Mouse (Mus musculus): ENCODE measurements around the gene Cnih2. TPM values are rescaled to one million over a fixed set of nuclear protein-coding genes. Genes with fewer than 3 reads are reported as not detected.

Gene Cnih2
- polyA plus RNA-seq, 1 experiment from 2014 or later: 31.7 TPM

DNA sequence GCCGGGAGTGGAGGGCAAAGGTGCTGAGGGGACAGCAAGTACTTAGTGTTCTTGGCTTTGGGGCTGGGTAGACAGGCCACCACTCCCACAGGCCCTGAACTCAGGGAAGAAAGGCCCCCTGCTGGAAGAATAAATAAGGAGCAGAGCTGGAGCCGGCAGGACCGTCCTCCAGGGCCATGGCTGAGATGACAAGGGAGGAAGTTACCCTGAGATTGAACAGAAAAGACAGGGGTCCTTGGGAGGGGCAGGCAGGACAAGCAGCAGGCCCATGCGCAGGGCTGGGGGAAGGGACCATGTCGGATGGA is 9.9 kb upstream of the Cnih2 start:
- DNase-seq (ENCODE audit: low spot score): peak; percentile 55
- no peaks in the 10 kb centered on the region for H3K27me3 ChIP-seq (replicated peaks; ENCODE audit: low read depth, poor library complexity, severe bottlenecking)
- H3K27ac ChIP-seq (replicated peaks): no peak overlapping the region
- H3K36me3 ChIP-seq (replicated peaks): peaks cover 78% of the 10 kb centered on the region
- H3K4me1 ChIP-seq: peaks cover 36% of the 10 kb centered on the region
- no peaks in the 10 kb centered on the region for H3K9me3 ChIP-seq
- peak overlapping the region; percentile 77; the same call in 1 of the 2 replicates for H3K4me3 ChIP-seq
- 28% methylated on average over 5 of the region's 5 CpGs for WGBS

DNA sequence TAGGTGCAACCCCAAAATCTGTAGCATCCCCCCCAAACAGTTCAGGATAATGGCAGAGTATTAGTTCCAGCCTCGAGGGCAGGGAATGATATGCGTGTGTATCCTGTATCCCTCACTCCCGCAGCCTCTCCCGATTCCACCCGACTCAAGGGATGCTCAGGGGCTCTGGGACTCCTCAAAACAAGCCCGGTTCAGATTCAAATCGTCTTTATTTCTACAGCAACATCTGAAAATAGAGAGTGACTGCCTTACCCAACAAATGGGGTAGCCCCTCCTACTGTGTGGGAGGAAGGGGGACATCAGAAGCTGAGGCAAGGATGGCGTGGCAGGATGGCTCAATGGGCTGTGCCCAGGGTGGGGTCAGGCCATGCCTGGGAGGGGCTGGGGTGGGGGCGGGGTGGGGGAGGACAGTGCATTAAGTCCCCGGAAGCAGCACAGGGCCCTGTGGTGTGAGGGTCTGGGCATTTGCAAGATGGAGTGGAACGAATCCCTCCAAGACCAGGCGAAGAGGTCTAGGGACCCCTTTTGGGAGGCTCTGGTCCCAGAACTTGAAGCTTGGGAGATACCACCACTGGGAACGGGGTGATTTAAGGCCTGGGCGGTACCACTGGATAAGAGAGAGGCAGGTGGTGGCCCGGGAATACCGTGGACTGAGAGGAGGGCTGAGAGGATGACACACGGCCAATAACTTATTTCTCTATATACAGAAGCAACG is 9.4 kb upstream of the Cnih2 start:
- DNase-seq (ENCODE audit: low spot score): no peak
- H3K27me3 ChIP-seq (replicated peaks; ENCODE audit: low read depth, poor library complexity, severe bottlenecking): no peaks in the 10 kb centered on the region
- peaks cover 78% of the 10 kb centered on the region for H3K36me3 ChIP-seq (replicated peaks)
- H3K27ac ChIP-seq (replicated peaks): no peak overlapping the region
- H3K9me3 ChIP-seq: no peaks in the 10 kb centered on the region
- WGBS: 74% methylated on average over 18 of the region's 18 CpGs
- peaks cover 36% of the 10 kb centered on the region for H3K4me1 ChIP-seq
- H3K4me3 ChIP-seq: peak overlapping the region; percentile 77; the same call in 1 of the 2 replicates

DNA sequence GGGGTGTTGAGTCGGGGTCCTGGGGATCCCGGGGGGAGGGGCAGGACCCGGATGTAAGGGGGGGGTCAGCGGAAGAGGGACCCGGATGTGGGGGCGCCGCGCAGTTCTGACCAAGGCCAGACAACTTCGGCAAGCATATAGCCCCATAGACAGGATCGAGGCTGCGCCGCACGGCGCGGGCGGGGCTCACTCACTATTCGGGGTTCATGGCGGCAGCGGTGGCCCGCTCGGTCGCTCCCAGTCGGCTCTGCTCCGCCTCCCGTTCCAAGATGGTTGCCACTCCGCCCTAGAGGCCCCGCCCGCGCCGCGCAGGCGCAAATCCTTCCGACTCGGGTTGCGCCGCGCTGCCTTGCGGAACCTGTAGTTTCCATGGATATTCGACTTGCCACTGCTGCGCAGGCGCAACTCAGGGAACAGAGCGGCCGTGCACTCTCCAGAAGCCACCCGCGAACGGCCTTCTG is 8.4 kb upstream of the Cnih2 start, which contains the start of gene Rab1b:
TSS of gene Rab1b (minus strand) at position 342 of the 461 bp plus-strand sequence.
- WGBS: under 1% methylated on average over 46 of the region's 46 CpGs
- Histone ChIP-seq H3K4me1 (peaks cover 36% of the 10 kb centered on the region), H3K27me3 (replicated peaks; ENCODE audit: low read depth, poor library complexity, severe bottlenecking) (no peaks in the 10 kb centered on the region), H3K36me3 (replicated peaks) (peaks cover 78% of the 10 kb centered on the region), H3K4me3 (peak within 1 kb of the TSS; percentile 77), H3K27ac (replicated peaks) (peak within 1 kb of the TSS; percentile 97), H3K9me3 (no peaks in the 10 kb centered on the region)
- DNase-seq (ENCODE audit: low spot score): peak; percentile 99

DNA sequence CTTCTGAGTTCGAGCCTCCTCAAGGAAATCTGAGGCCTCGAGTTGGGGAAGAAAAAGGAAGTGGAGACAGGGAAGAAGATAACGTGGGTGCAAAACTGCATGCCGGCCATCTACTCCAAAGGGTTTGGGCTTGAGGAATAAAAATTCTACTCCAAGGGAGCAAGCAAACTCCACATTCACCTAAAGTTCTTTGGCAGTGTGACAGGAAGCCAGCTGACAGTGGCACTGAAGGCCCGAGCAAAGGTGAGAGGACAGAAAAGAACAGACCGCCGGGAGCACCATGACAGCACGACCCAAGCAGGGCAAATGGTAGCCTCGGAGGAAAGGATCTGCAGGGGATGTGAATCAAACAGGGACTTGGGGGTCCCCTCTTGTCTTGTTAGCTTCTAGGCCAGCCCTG is 7.8 kb upstream of the Cnih2 start:
- peaks cover 78% of the 10 kb centered on the region for H3K36me3 ChIP-seq (replicated peaks)
- peak overlapping the region; percentile 77 for H3K4me3 ChIP-seq
- DNase-seq (ENCODE audit: low spot score): no peak
- WGBS: 25% methylated on average over 9 of the region's 9 CpGs
- no peaks in the 10 kb centered on the region for H3K27me3 ChIP-seq (replicated peaks; ENCODE audit: low read depth, poor library complexity, severe bottlenecking)
- peaks cover 36% of the 10 kb centered on the region for H3K4me1 ChIP-seq
- no peaks in the 10 kb centered on the region for H3K9me3 ChIP-seq
- H3K27ac ChIP-seq (replicated peaks): peak overlapping the region; percentile 97

DNA sequence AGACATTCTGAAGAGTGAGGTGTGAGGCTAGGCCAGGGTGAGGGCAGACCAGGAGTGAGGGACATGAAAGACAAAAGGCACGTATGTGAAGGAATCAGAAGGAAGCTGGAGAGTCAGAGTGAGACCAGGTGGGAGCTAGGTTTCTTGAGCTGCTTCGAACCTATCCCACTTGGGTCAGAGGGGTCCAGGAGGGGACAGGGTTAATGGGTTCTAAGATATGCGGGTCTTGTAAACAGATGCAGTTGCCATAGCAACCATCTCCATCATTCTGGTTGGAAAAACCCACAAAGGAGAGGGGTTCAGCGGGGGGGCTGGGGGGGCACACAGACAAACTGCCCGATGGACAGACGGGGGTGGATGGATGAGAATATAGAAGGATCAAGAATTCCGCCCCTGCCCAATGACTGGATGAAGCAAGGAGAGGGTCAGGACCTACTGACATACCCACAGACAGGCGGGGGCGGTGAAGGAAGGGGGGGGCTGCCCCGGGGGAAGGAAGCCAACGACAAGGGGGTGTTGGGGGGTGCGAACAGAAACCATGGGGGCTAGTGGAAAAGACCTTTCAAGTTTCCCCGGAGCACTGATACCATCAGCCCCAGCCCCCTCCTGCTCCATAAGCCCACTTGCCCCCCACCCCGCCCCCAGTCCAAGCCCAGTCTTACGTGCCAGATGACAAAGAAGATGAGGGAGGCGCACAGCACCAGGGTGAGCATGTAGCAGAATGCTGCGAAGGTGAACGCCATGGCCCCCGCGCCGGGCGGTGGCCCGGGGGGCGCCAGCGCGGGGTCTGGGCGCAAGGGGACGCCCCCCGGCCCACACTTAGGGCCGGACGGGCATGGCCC is 579 bp downstream of the Cnih2 start:
- H3K27me3 ChIP-seq (replicated peaks; ENCODE audit: low read depth, poor library complexity, severe bottlenecking): peaks cover 21% of the 10 kb centered on the region
- peaks cover 65% of the 10 kb centered on the region for H3K4me1 ChIP-seq
- peaks cover 51% of the 10 kb centered on the region for H3K36me3 ChIP-seq (replicated peaks)
- peak overlapping the region; percentile 92 for H3K27ac ChIP-seq (replicated peaks)
- peak overlapping the region; percentile 80 for H3K4me3 ChIP-seq
- WGBS: 4% methylated on average over 31 of the region's 31 CpGs
- H3K9me3 ChIP-seq: no peaks in the 10 kb centered on the region
- DNase-seq (ENCODE audit: low spot score): peak; percentile 42

DNA sequence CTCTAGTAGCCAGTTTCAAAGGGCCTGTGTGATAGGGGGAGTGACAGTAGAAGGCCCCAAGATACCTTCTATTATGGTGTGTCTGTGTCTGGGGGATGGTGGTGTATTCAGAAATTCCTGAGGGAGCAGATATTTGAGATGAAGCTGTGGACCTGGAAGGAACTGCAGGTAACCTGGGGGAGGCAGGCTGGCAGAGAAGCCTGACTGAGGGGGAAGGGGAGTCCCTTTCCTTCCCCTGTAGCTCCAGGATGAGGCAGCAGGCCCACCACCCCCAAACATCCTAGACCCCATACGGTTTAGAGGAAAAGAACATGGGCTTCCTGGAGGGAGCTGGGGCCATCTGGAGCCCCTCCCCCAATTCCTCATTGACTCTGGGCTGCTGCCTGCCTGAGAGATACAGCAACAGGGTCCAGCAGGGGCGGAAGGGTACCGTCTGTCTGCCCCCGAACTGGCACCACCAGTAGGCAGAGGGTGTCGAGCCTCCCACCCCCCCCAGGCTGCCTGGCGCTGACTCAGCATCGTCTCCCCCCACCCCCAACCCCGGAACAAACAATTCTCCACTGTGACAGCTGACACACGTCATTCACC is 2.3 kb downstream of the Cnih2 start:
- Histone ChIP-seq H3K36me3 (replicated peaks) (peaks cover 51% of the 10 kb centered on the region), H3K4me1 (peaks cover 65% of the 10 kb centered on the region), H3K27ac (replicated peaks) (no peak overlapping the region; the same call in 1 of the 2 replicates), H3K27me3 (replicated peaks; ENCODE audit: low read depth, poor library complexity, severe bottlenecking) (peaks cover 21% of the 10 kb centered on the region), H3K9me3 (no peaks in the 10 kb centered on the region), H3K4me3 (peak overlapping the region; percentile 80)
- WGBS: 15% methylated on average over 9 of the region's 9 CpGs
- peak; percentile 26 for DNase-seq (ENCODE audit: low spot score)

DNA sequence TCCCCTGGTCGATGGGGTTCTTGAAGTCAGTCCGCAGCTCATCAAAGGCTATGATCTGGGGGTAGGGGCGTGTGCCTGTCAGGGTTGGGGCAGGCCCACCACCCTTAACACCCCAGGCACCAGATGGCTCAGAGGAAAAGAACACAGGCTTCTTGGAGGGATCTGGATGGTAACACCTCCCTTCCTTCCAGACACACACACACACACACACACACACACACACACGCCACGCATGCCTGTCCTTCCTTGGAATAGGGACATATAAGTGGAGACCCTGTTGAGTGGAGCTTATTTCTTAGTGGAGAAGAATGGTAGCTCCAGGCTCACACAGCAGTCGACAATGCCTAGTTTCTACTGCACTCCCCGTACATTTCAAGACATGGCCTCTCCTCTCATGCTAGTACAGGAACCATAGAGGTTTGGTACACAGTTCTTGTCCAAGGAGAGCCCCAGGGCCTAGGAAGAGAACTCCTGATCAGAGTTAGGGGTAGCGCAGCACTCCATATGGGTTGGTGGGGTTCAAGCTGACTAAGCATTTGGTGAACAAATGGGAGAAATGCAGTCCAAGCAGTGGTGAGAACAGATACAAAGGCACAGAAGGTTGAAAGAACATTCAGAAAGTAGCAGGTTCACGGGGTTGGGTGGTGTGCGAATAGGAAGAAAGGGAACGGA is 3.4 kb downstream of the Cnih2 start:
- WGBS: 47% methylated on average over 11 of the region's 11 CpGs
- Histone ChIP-seq H3K9me3 (no peaks in the 10 kb centered on the region), H3K27ac (replicated peaks) (no peak overlapping the region), H3K4me1 (peaks cover 65% of the 10 kb centered on the region), H3K27me3 (replicated peaks; ENCODE audit: low read depth, poor library complexity, severe bottlenecking) (peaks cover 21% of the 10 kb centered on the region), H3K4me3 (peak overlapping the region; percentile 80), H3K36me3 (replicated peaks) (peaks cover 51% of the 10 kb centered on the region)
- no peak for DNase-seq (ENCODE audit: low spot score)

DNA sequence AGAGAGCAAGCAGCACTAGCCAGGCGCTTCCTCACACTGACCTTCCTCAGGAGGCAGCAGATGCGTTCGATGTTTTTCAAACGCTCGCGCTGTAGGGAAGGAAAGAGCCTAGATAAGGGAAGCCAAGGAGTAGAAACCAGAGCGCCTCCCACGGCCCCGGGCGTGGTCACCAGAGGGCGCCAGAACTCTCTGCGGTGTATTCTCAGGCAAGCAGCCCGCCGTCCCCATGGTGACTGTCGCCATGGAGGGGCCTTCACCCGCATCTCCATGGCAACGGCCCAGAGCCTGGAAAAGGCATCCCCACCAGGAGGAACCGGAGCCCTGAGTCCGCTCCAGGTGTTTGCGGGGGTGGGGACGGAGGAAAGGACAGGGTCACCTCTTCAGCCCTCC is 4.1 kb downstream of the Cnih2 start:
- peak; percentile 98 for DNase-seq (ENCODE audit: low spot score)
- peaks cover 63% of the 10 kb centered on the region for H3K4me1 ChIP-seq
- WGBS: under 1% methylated on average over 21 of the region's 21 CpGs

DNA sequence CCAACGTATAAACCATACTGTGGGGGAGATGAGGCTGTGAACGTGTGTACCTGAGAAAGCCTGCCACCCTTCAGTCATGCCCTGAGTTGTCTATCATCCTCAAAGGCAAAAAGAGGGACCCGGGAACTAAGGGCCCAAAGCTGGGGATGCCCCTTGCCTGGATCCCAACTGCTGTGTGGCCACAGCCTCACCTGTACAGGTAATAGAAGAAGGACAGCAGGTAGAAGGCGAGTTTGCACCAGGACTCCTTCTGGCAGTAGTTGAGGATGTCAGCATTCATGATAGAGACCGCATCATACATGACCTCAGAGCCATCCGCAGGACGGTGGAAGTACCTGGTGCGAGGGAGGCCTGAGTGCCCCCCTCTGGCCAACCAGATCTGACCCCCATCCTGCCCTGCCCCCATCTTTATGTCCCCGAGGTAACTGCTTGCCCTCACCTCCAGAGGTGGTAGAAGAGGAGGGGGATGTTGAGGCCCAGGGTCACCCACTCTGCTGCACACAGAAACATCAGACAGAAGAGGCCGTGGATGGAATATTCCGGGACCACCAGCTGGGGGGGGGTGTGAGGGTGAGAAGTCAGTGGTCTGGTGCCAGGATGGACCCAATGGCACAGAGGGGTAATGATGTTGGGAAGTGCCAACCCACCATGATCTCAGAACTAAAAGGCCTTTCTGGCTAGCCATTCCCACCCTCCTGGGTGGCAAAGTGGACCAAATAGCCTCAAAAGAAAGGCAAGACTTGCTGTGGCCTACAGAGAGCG is 4.7 kb downstream of the Cnih2 start:
- Histone ChIP-seq H3K9me3 (no peaks in the 10 kb centered on the region), H3K27ac (replicated peaks) (no peak overlapping the region), H3K27me3 (replicated peaks; ENCODE audit: low read depth, poor library complexity, severe bottlenecking) (peaks cover 21% of the 10 kb centered on the region), H3K4me1 (peaks cover 63% of the 10 kb centered on the region), H3K4me3 (peak overlapping the region; percentile 80), H3K36me3 (replicated peaks) (peaks cover 42% of the 10 kb centered on the region)
- DNase-seq (ENCODE audit: low spot score): peak; percentile 23
- WGBS: 76% methylated on average over 12 of the region's 12 CpGs

More for the DNA sequence above, 4.1 kb downstream of the Cnih2 start:
- no peaks in the 10 kb centered on the region for H3K9me3 ChIP-seq
- peak overlapping the region; percentile 80 for H3K4me3 ChIP-seq
- peaks cover 46% of the 10 kb centered on the region for H3K36me3 ChIP-seq (replicated peaks)
- H3K27ac ChIP-seq (replicated peaks): no peak overlapping the region
- peaks cover 21% of the 10 kb centered on the region for H3K27me3 ChIP-seq (replicated peaks; ENCODE audit: low read depth, poor library complexity, severe bottlenecking)

DNA sequence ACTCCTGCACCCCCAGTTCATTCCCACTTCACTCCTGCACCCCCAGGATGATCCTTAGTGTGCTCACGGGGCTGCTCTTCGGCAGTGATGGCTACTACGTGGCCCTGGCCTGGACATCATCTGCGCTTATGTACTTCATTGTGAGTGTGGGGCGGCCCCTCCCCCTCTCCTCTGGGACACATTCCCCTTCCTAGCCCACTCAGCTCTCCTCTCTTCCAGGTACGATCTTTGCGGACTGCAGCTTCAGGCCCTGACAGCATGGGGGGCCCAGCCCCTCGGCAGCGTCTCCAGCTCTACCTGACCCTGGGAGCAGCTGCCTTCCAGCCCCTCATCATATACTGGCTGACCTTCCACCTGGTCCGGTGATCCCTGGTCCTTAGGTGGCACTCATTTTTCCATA is 6.2 kb downstream of the Cnih2 start:
- Histone ChIP-seq H3K27me3 (replicated peaks; ENCODE audit: low read depth, poor library complexity, severe bottlenecking) (peaks cover 17% of the 10 kb centered on the region), H3K36me3 (replicated peaks) (peaks cover 42% of the 10 kb centered on the region), H3K4me1 (peaks cover 56% of the 10 kb centered on the region), H3K4me3 (no peak overlapping the region; the same call in 1 of the 2 replicates), H3K27ac (replicated peaks) (no peak overlapping the region), H3K9me3 (no peaks in the 10 kb centered on the region)
- 92% methylated on average over 10 of the region's 10 CpGs for WGBS
- no peak for DNase-seq (ENCODE audit: low spot score)

DNA sequence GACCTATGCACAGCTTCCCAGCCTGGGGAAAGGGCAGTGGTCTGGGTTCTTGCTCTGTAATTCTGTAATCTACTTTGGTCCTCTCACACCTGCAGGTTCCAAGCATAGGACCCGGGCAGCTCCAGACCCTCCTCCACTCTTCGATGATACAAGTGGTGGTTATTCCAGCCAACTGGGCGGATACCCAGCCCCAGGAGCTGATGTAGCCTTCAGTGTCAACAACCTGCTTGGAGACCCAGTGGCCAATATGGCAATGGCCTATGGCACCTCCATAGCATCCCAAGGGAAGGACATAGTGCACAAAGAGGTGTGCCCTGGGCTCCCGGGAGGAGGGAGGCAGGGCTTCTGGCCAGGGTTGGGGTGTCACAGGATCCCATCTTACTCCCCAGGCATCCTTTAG is 9.0 kb downstream of the Cnih2 start:
- no peaks in the 10 kb centered on the region for H3K9me3 ChIP-seq
- peaks cover 41% of the 10 kb centered on the region for H3K4me1 ChIP-seq
- H3K27ac ChIP-seq (replicated peaks): no peak overlapping the region
- DNase-seq (ENCODE audit: low spot score): no peak
- peak overlapping the region; percentile 90 for H3K4me3 ChIP-seq
- peaks cover 42% of the 10 kb centered on the region for H3K36me3 ChIP-seq (replicated peaks)
- peaks cover 23% of the 10 kb centered on the region for H3K27me3 ChIP-seq (replicated peaks; ENCODE audit: low read depth, poor library complexity, severe bottlenecking)
- 89% methylated on average over 4 of the region's 4 CpGs for WGBS

Measured in embryonic facial prominence, embryonic 10.5 days (tissue).